Mouse (Mus musculus) retina, adult 2 months (tissue): Measurements from ENCODE around the gene Sv2a.

Experiments used
- DNase-seq: peaks from one replicate; pipeline ENCODE4 v3.0.0-alpha.2; 2012; ENCODE audit warnings: low read depth, low spot score

Gene Sv2a

GRCm38 (mm10) chr3:96243921-96244572 is 63.1 kb downstream of the Sv2a start:
- no peak for DNase-seq
